ENCODE assay signal across 11 mouse cellular contexts in genomic region chr15:31265404-31265803, GRCm38 (mm10). TPM values are rescaled to one million over a fixed set of nuclear protein-coding genes. Genes with fewer than 3 reads are reported as not detected.
DNase-seq lines count a peak whose midpoint lies in the region; ATAC-seq lines count a peak whose summit lies in the region.
"Had no signal": no experiment of that assay in that cellular context is flagged by ENCODE, and none has a peak within 500 bp of the region (broad histone marks: within the 10 kb centered on the region; RNA-seq: fewer than 3 reads in every experiment).

No protein-coding gene starts in this region.

- H3K9me3 ChIP-seq in heart, embryonic 16.5 days (replicated peaks; ENCODE audit: control insufficient read depth, low read length), result no peaks in the 10 kb centered on the region
- H3K9me3 ChIP-seq in neural tube, embryonic 11.5 days (ENCODE audit: control insufficient read depth, low read length), result no peaks in the 10 kb centered on the region
- no peaks in the 10 kb centered on the region for H3K9me3 ChIP-seq in hindbrain, embryonic 16.5 days (ENCODE audit: control insufficient read depth, low read length)
- H3K9me3 ChIP-seq in neural tube, embryonic 15.5 days (replicated peaks), result no peaks in the 10 kb centered on the region
- no peaks in the 10 kb centered on the region for H3K9me3 ChIP-seq in intestine, embryonic 16.5 days (ENCODE audit: control insufficient read depth, low read length)
- H3K9me3 ChIP-seq: liver, embryonic 13.5 days; megakaryocyte, embryonic 14.5 days had no signal

- no peaks in the 10 kb centered on the region for H3K36me3 ChIP-seq in heart, embryonic 16.5 days (ENCODE audit: control insufficient read depth, insufficient read depth)
- H3K36me3 ChIP-seq in neural tube, embryonic 11.5 days (ENCODE audit: control insufficient read depth, insufficient read depth, low read length), result no peaks in the 10 kb centered on the region
- H3K36me3 ChIP-seq in hindbrain, embryonic 16.5 days (ENCODE audit: control insufficient read depth, insufficient read depth, low read length), result no peaks in the 10 kb centered on the region
- no peaks in the 10 kb centered on the region for H3K36me3 ChIP-seq in neural tube, embryonic 15.5 days
- no peaks in the 10 kb centered on the region for H3K36me3 ChIP-seq in intestine, embryonic 16.5 days (ENCODE audit: control insufficient read depth, insufficient read depth, low read length)
- H3K36me3 ChIP-seq: liver, embryonic 13.5 days had no signal

- WGBS in heart, embryonic 16.5 days, result 90% methylated on average over 8 of the region's 8 CpGs
- 93% methylated on average over 8 of the region's 8 CpGs for WGBS in neural tube, embryonic 11.5 days
- 89% methylated on average over 8 of the region's 8 CpGs for WGBS in hindbrain, embryonic 16.5 days
- WGBS in neural tube, embryonic 15.5 days, result 92% methylated on average over 8 of the region's 8 CpGs
- WGBS in intestine, embryonic 16.5 days, result 90% methylated on average over 8 of the region's 8 CpGs

- H3K9ac ChIP-seq in heart, embryonic 16.5 days (ENCODE audit: low read length), result no peak overlapping the region
- no peak overlapping the region for H3K9ac ChIP-seq in neural tube, embryonic 11.5 days (ENCODE audit: low read length)
- H3K9ac ChIP-seq in hindbrain, embryonic 16.5 days (ENCODE audit: low read depth, low read length), result no peak overlapping the region
- H3K9ac ChIP-seq in neural tube, embryonic 15.5 days (replicated peaks), result no peak overlapping the region
- H3K9ac ChIP-seq in intestine, embryonic 16.5 days (ENCODE audit: low read depth, low read length), result no peak overlapping the region
- H3K9ac ChIP-seq: liver, embryonic 13.5 days had no signal

- no peak overlapping the region for H3K4me2 ChIP-seq in heart, embryonic 16.5 days (ENCODE audit: low read depth, low read length)
- no peak overlapping the region for H3K4me2 ChIP-seq in neural tube, embryonic 11.5 days (ENCODE audit: low read depth)
- H3K4me2 ChIP-seq in hindbrain, embryonic 16.5 days (ENCODE audit: low read length), result no peak overlapping the region
- no peak overlapping the region for H3K4me2 ChIP-seq in neural tube, embryonic 15.5 days
- no peak overlapping the region for H3K4me2 ChIP-seq in intestine, embryonic 16.5 days (ENCODE audit: low read depth, low read length)
- H3K4me2 ChIP-seq: liver, embryonic 13.5 days had no signal

- no peaks in the 10 kb centered on the region for H3K4me1 ChIP-seq in heart, embryonic 16.5 days (ENCODE audit: control insufficient read depth, insufficient read depth, low read length)
- no peaks in the 10 kb centered on the region for H3K4me1 ChIP-seq in neural tube, embryonic 11.5 days (ENCODE audit: control insufficient read depth, insufficient read depth, low read length)
- no peaks in the 10 kb centered on the region for H3K4me1 ChIP-seq in hindbrain, embryonic 16.5 days (ENCODE audit: control insufficient read depth, insufficient read depth, low read depth, low read length)
- peaks cover 4% of the 10 kb centered on the region; the same call in 1 of the 2 replicates for H3K4me1 ChIP-seq in neural tube, embryonic 15.5 days
- no peaks in the 10 kb centered on the region for H3K4me1 ChIP-seq in intestine, embryonic 16.5 days (ENCODE audit: control insufficient read depth, insufficient read depth, low read length)

- no peaks in the 10 kb centered on the region; the same call in 1 of the 2 replicates for H3K27me3 ChIP-seq in heart, embryonic 16.5 days (ENCODE audit: control insufficient read depth, insufficient read depth, low read length)
- no peaks in the 10 kb centered on the region for H3K27me3 ChIP-seq in neural tube, embryonic 11.5 days (ENCODE audit: control insufficient read depth, insufficient read depth, low read length)
- H3K27me3 ChIP-seq in hindbrain, embryonic 16.5 days (replicated peaks; ENCODE audit: control insufficient read depth, insufficient read depth, low read length), result no peaks in the 10 kb centered on the region
- no peaks in the 10 kb centered on the region for H3K27me3 ChIP-seq in neural tube, embryonic 15.5 days (replicated peaks)
- H3K27me3 ChIP-seq in intestine, embryonic 16.5 days (replicated peaks; ENCODE audit: control insufficient read depth, insufficient read depth, low read length), result no peaks in the 10 kb centered on the region
- H3K27me3 ChIP-seq: liver, embryonic 13.5 days had no signal

- ATAC-seq in heart, embryonic 16.5 days (replicated peaks; ENCODE audit: extremely low read depth, insufficient read depth, low FRiP score), result peak; percentile 14; the same call in 1 of the 2 replicates
- ATAC-seq in neural tube, embryonic 11.5 days (ENCODE audit: insufficient read depth, low FRiP score, low TSS enrichment), result 0 out of 2 replicates have a peak, but pooled peaks have one; percentile 25
- ATAC-seq in hindbrain, embryonic 16.5 days, result peak; percentile 49; the same call in 1 of the 2 replicates
- ATAC-seq in neural tube, embryonic 15.5 days (ENCODE audit: low FRiP score), result peak; percentile 32; the same call in 1 of the 2 replicates
- no peak for ATAC-seq in intestine, embryonic 16.5 days

- H3K4me3 ChIP-seq in heart, embryonic 16.5 days (ENCODE audit: low read length), result no peak overlapping the region
- H3K4me3 ChIP-seq in neural tube, embryonic 11.5 days (ENCODE audit: low read depth, low read length), result no peak overlapping the region
- H3K4me3 ChIP-seq in hindbrain, embryonic 16.5 days (ENCODE audit: low read length), result no peak overlapping the region
- H3K4me3 ChIP-seq in neural tube, embryonic 15.5 days (replicated peaks), result no peak overlapping the region
- H3K4me3 ChIP-seq in intestine, embryonic 16.5 days (ENCODE audit: low read length), result no peak overlapping the region
- H3K4me3 ChIP-seq: gastrocnemius, adult 2 months; liver, embryonic 13.5 days; megakaryocyte, embryonic 14.5 days had no signal

- H3K27ac ChIP-seq in heart, embryonic 16.5 days (ENCODE audit: low read length), result no peak overlapping the region
- no peak overlapping the region for H3K27ac ChIP-seq in neural tube, embryonic 11.5 days (ENCODE audit: low read depth, low read length)
- H3K27ac ChIP-seq in hindbrain, embryonic 16.5 days (ENCODE audit: low read depth, low read length), result no peak overlapping the region
- H3K27ac ChIP-seq in neural tube, embryonic 15.5 days (replicated peaks), result 0 out of 2 replicates have a peak overlapping the region, but pooled peaks have one; percentile 45
- H3K27ac ChIP-seq in intestine, embryonic 16.5 days (ENCODE audit: low read length), result no peak overlapping the region
- H3K27ac ChIP-seq: gastrocnemius, adult 2 months; liver, embryonic 13.5 days had no signal

- no peak for DNase-seq in heart, adult 8-10 months (ENCODE audit: low spot score)
- DNase-seq in neural tube, embryonic 11.5 days (ENCODE audit: low spot score), result no peak
- no peak for DNase-seq in neural tube, embryonic 10.5 days (ENCODE audit: extremely low spot score, low spot score)
- no peak for DNase-seq in thymus, postnatal 0 days (ENCODE audit: low spot score)

RNA-seq across cellular contexts. Expression of gene Dap, which starts 41.3 kb away (rescaled TPM):
- 40.8 and 41.7 TPM in 2 replicates for polyA plus RNA-seq in heart, embryonic 16.5 days (2015; fragmentation: Nextera tagmentation; extraction: Ambion mirVana)
- total RNA-seq in heart, adult 8-10 months (2022), result 10 to 100 TPM; 19.5 to 22.3 (median 20.7) TPM
- 44.5 and 51.4 TPM in 2 replicates for polyA plus RNA-seq in neural tube, embryonic 11.5 days (2014; fragmentation: Nextera tagmentation; extraction: Ambion mirVana)
- polyA plus RNA-seq in hindbrain, embryonic 16.5 days (2015; fragmentation: Nextera tagmentation; extraction: Ambion mirVana), result 20.9 and 24.8 TPM in 2 replicates
- polyA plus RNA-seq in neural tube, embryonic 15.5 days (2015; fragmentation: Nextera tagmentation; extraction: Ambion mirVana), result 28.2 and 35.3 TPM in 2 replicates
- 88.6 and 89.5 TPM in 2 replicates for polyA plus RNA-seq in thymus, postnatal 0 days (2015; fragmentation: Nextera tagmentation; extraction: Ambion mirVana)
- 80.5 and 86.7 TPM in 2 replicates for polyA plus RNA-seq in intestine, embryonic 16.5 days (2015; fragmentation: Nextera tagmentation; extraction: Ambion mirVana)
